Mouse (Mus musculus) R1 (cell line): Measurements from ENCODE around the gene Rims3.
A peak's percentile ranks its signal among the peaks of the same experiment; 100 is the strongest.

ENCODE experiments used
- DNase-seq: peaks from one replicate; pipeline ENCODE4 v3.0.0-alpha.2; 2018; ENCODE audit warnings: low read depth, low spot score

Gene Rims3

GRCm38 (mm10) chr4:120849451-120849850, 5.2 kb upstream of the Rims3 start:
- no peak for DNase-seq

GRCm38 (mm10) chr4:120850946-120851345, 3.7 kb upstream of the Rims3 start:
- peak; percentile 78 for DNase-seq

GRCm38 (mm10) chr4:120855360-120856060, 894 bp downstream of the Rims3 start:
- no peak for DNase-seq

GRCm38 (mm10) chr4:120856376-120856775, 1.8 kb downstream of the Rims3 start:
- DNase-seq = no peak

GRCm38 (mm10) chr4:120859865-120860264, 5.2 kb downstream of the Rims3 start:
- DNase-seq = no peak

GRCm38 (mm10) chr4:120866211-120866610, 11.6 kb downstream of the Rims3 start:
- DNase-seq = peak; percentile 67

- no peak for DNase-seq
Measured at GRCm38 (mm10) chr4:120868246-120868645, 13.6 kb downstream of the Rims3 start.

GRCm38 (mm10) chr4:120868988-120869387, 14.4 kb downstream of the Rims3 start:
- no peak for DNase-seq

- DNase-seq = no peak
Measured at GRCm38 (mm10) chr4:120870262-120870748, 15.7 kb downstream of the Rims3 start.

GRCm38 (mm10) chr4:120875961-120876360, 21.3 kb downstream of the Rims3 start:
- no peak for DNase-seq

- DNase-seq = no peak
Measured at GRCm38 (mm10) chr4:120878728-120879127, 24.1 kb downstream of the Rims3 start.

GRCm38 (mm10) chr4:120879386-120879785, 24.8 kb downstream of the Rims3 start:
- DNase-seq = no peak

GRCm38 (mm10) chr4:120880731-120881432, 26.3 kb downstream of the Rims3 start:
- DNase-seq = no peak

GRCm38 (mm10) chr4:120882002-120882625, 27.5 kb downstream of the Rims3 start:
- DNase-seq = peak; percentile 40

GRCm38 (mm10) chr4:120885208-120886120, 30.8 kb downstream of the Rims3 start:
- no peak for DNase-seq

- DNase-seq = no peak
Measured at GRCm38 (mm10) chr4:120886131-120886530, 31.5 kb downstream of the Rims3 start.

GRCm38 (mm10) chr4:120886811-120887210, 32.2 kb downstream of the Rims3 start:
- DNase-seq = no peak

- DNase-seq = peak; percentile 46
Measured at GRCm38 (mm10) chr4:120887381-120888112, 32.9 kb downstream of the Rims3 start.

- no peak for DNase-seq
Measured at GRCm38 (mm10) chr4:120888884-120889283, 34.3 kb downstream of the Rims3 start.

GRCm38 (mm10) chr4:120890754-120891440, 36.3 kb downstream of the Rims3 start:
- no peak for DNase-seq
